Mouse (Mus musculus): Measurements from ENCODE around the gene Pepd.

Gene Pepd

DNA sequence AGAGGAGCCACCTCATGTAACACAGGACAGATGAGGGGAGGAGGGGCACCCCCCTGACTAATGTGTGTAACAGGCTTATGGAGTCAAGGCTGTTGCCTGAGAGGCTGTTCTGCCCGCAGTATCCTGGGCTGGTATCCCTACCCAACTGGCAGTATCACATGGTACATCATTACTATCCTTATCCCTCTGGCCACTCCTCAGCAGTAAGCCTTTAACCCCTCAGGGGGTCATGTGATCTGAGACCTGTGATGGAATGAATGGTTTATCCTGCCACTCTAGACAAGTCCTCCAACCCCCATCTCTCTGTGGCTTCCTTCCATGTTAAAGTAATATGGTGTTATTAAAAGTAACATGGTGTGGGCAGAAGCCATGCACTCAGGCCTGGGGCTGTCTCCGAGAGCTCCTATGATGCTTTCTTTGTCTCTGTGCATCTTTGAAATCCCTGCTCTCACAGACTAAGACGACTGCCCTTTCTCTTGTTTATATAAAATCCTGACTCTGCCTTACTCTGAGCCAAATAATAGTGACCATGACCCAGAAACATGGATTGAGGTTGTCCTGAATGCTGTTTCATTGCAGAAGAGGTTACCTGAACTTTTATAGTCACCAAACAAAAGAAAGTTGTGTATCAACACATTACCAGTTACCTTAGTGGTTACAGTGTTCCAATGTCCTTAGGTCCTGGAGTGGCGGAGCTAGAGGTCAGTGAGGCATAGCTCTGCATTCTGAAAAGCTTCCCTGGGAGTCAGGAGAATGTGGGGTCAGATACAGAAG is 71.7 kb downstream of the Pepd start:
- DNase-seq (ENCODE audit: inconsistent ontology term): no peak

DNA sequence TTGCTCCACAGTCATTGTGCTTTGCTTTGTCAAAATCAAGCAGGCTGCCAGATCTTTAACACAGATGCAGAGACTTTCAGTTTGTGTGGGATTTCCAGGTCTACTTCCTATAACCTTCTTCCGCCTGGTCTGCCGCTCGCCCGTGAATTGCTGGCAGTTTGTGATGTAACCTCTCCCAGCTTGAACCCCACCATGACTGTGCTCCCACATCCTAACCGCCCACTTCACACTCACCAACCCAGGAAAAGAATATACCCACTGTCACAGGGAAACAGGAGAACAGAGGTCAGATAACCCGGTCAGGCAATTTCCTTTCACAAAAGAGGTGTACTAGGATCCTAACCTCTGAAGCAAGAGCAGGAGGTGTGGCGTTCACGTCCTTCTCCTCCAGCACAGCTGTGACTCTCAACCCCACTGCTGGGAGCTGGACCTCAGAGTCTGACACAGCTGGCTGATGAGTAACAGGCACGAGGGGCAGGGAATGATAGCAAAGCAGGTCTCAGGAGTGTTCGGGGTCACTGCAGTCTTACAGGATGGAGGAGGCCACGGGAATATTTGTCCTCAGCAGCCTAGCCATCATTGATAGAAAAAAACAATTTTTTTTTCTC is 72.5 kb downstream of the Pepd start:
- no peak for DNase-seq (ENCODE audit: inconsistent ontology term)

DNA sequence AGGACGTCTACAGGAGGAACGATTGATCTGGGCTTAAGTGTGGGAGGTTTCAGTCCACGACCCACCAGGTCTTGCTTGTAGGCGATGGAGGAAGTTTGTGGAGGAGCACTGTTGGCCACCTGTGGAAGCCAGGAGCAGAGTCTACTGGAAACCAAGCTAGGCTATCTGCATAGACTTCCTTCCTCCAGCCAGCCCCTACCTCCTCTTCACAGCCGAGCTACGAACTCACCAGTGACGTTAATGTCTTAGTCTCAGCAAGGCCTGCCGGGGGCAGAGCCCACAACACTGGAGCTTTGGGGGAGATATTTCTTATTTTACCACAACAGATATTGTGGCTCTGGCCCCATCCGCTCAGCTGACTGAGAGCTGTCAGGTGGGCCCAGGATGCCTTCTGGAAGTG is 73.0 kb downstream of the Pepd start:
- DNase-seq (ENCODE audit: inconsistent ontology term): no peak

DNA sequence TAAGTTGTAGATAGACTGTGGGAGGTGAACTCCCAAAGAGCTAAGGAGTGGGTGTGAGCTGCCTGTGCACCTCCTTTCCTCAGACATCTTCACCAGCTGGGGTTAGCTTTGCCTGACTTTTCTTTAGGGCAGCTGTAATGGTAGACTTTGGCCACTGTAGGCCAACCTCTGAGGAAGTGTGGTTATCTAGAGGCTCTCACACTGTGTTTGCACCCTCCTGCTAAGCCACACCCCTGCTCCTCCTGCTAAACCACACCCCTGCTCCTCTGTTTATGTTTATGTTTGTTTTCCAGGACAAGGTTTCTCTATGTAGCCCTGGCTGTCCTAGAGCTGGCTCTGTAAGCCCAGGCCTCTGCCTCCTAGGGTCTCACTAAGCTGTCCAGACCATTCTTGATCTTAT is 73.5 kb downstream of the Pepd start:
- no peak for DNase-seq (ENCODE audit: inconsistent ontology term)

DNA sequence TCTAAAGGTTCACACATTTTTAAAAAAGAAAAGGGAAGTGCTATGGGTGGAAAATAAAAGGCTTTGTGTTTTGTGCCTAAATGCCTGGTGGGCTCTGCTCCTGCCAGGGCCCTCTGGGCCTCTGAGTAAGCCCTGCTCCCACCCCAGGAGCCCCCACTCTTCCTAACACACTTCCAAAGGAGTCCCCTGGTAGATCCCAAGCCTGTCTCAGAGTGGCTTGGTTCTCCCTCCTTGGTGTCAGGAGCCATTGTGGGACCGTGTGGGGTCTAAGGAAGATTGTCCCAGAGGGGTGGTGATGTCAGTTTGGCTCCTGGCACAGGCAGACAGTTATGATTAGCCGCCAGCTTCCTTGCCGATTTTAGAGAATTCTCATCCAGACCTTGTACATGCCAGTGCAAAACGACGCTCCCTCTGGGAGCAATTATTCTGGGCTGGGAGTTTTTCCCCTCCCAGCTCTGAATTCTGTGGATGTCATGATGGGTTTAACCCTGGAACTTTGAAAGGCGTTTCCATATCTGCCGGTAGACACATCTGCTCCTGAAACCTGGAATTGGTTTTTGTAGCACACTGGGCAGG is 74.5 kb downstream of the Pepd start:
- DNase-seq (ENCODE audit: inconsistent ontology term): no peak

DNA sequence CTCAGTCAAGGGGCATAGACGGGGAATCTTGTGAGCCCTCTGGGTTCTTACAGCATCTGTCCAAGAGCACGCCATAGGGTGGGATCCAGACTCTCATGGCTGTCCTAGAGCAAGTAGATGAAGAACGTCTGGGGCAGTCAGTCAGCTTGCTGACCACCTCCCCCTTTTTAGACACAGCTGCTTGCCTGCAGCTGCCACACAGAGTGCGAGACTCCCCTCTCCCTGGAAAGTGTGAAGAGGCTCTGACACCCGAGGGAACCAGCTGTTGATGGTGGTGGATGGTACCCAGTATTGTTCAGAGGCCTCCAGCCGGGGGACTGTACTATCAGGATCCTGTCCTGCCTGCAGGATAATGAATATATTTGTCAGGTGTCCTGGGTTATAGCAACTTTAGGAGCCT is 75.1 kb downstream of the Pepd start:
- DNase-seq (ENCODE audit: inconsistent ontology term): no peak

DNA sequence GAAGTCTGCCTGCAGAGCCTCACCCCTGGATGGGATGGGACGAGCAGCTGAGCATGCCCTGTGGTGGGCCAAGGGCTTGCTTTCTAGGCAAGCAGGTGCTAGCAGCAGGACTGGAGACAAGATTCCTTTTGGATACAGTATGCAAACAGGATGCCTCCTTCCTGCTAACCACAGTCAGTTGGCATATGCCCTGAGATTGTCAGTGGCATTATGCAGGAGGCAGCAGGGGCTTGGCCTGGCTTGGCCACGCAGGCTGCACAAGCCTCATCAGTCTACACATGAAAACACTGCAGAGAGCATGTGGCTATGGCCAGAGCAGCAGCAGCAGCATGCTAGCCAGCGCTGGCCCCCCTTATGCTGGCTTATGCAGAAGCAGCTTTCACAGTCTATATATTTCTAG is 76.3 kb downstream of the Pepd start:
- peak; percentile 51 for DNase-seq (ENCODE audit: inconsistent ontology term)

DNA sequence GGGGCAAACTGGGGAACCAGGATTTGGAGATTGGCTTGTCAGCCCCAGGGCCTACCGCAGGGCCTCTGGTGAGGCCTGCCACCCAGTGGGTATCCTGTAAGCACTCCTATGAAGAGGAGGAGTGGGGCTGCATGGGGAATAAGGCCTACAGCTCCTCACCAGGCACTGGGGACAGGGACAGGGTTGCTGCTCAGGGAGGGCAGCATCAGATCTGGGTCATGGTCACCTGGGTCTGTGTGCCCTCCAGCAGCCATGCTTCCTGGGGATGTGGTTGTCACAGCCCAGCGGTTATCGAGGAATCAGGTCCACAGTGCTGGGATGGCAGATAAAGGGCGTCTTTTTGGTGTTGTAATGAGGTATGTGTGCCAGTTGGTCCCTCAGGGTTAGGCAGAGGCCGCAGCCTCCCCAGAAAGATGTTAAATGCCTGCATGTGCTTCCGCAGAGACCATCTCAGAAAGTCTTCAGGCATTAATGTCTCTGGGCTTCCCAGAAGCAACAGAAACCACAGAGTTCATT is 79.6 kb downstream of the Pepd start:
- DNase-seq (ENCODE audit: inconsistent ontology term): no peak

DNA sequence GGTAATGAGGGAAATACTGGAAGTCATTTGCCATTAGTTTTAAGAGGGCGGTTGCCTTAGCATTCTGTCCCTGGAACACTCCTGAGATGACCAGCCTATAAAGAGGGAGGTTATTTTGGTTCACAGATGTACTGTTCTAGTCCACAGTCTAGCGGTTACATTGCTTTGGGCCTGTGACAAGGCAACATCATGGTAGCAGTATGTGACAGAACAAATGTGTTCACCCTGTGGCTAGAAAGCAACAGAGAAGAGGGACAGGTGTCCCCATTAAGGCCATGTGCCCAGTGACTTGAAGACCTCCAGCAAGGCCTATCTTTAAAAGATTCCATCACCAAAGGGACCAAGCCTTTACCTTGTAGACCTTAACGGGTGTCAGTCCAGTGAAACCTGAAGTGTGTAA is 80.6 kb downstream of the Pepd start:
- DNase-seq (ENCODE audit: inconsistent ontology term): no peak

DNA sequence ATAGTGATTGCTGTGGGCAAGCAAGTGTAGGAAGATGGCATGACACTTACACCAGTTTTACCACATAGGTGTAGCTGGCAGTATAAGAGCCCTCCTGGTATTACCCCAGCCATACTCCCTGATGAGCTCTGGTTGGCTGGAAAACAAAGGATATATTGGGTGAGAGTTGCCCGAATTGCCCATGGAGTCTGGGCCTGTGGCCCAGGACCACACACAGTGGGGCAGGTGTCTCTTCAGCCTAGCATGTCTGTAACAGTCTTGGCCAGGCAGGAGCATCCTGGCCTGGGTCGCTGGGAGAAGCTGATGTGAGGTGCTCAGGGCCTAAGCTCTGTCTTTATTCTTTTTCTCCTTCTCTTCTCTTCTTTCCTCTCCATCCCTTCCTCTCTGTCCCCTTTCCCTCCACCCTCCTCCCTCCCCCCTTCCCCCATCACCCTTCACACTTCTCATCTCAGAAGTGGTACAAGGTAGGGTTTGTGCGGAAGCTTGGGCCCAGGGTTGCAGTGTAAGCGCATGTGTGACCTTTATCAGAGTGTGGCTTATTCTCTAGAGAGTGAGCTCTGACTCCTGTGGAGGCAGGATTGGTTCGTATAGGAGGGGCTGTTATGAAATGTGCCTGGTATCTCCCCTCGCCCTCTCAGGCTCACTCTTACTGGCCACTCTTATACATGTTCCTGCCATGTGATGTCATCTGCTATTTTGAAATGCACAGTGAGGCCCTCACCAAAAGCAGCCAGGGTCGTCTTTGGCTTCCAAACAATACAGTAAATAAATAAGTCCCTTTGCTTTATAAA is 83.9 kb downstream of the Pepd start:
- DNase-seq (ENCODE audit: inconsistent ontology term): no peak

DNA sequence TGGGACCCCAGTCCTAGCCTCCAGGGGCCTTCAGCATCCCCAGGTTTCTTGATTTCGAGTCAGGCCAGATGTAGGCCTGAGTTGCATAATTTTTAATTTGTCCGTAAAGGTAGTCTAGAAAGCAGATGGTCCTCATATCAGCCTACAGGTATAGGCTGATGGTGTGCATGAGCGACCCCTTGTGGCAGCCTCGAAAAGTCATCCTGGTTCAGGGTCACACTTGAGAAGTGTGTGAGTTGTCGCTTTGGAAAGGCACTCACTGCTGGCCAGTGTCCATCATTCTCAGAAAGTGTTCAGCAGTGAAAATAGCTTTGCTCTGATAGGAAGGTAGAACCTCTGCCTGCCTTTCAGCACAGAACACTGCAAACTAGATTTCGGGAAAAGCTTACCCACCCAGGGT is 88.7 kb downstream of the Pepd start:
- peak; percentile 6 for DNase-seq (ENCODE audit: inconsistent ontology term)

DNA sequence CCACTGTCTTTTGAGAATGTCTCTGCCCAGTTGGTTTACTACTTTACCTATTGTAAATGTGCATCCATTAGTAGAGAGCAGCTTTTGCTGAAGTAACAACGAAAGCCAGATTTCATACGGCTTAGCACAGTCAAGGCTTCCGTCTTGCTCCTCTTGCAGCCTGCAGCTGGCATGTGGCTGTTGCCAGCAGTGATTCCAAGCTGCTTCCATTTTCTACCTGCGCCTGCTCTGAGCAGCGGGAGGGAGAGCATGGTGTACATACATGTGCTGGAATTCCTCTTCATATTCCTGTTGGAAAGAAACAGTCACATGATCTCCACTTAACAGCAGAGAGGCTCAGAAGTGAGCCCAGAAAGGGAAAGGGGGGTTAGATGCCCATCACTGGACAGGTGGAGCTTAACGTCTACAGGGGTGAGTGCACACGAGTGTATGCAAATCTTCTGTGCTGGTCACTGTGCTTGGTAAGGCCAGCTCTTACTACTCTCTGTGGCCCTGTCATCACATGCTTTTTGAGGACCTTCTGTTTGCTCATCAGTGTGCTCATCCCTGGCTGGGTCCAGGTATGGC is 91.1 kb downstream of the Pepd start:
- DNase-seq (ENCODE audit: inconsistent ontology term): no peak

DNA sequence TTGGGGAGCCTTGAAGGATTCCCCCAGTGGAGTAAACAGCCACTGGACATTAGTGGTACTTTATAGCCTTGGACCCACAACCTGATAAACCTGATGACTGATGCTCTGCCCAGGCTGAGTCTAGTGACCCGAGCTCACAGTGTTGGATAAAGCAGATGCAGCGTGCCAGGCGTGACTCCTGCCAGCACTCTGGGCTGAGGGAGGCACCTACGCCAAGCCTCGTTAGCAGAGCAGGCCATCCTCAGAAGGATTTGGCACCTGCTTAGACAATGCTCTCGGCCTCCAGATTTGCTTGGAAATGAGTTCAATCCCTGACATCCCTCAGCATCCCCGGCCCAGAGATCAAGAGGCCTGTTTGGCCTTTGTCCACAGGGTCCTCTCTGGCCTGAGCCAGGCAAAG is 94.5 kb downstream of the Pepd start:
- no peak for DNase-seq (ENCODE audit: inconsistent ontology term)

DNA sequence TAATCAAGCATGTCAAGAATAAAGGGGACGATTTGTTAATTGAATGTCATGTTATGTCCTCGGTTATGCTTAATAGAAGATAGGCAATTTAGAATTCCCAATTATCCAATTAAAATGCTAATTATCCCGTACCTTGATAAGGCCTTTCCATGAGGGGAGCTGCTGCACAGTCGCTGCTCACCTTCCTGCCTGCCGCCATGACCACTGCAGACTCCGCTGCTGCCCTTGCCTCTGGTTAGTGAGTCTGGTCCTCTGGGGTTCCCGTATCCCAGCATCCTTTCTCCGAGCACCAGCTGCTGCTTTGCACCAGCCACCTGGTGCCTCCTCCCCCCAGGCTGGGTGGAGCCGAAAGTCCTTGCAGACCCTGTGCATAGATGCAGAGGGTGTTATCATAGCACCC is 101.0 kb downstream of the Pepd start:
- DNase-seq (ENCODE audit: inconsistent ontology term): no peak

DNA sequence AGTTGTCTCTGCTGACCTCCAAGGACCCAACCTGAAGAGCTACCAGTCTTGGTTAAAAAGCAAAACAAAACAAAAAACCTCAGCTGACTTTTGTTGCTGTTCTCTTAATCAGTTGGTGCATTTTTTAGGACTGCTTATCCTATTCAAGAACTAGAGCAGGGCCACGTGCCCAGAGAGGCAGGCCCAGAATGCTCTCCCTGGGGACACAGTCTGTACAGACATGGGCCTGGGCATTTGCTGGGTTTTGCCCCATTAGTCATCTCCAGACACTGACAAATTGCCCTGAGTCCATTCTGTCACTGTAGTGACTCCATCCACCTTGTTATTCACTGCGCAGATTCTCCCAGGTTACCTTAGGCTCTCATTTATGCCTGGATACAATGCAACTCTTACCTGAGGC is 103.1 kb downstream of the Pepd start:
- DNase-seq (ENCODE audit: inconsistent ontology term): no peak

DNA sequence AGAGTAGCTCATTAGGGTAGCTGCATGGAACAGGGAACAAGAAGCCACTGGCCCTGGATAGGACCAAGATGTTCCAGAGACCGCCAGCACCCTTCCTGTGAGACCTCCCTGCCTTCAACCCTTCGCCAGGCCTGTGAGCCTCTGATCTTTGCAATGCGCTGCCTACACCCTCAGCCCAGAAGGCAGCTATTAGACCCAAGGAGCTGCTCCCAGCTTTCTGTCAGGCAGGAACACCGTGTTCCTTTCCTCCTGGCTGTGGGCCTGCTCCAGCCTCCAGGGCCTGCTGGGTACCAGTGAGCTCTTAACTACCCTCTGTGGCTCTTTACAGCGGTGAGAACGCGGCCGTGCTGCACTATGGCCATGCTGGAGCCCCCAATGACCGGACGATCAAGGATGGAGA is 109.2 kb downstream of the Pepd start:
- no peak for DNase-seq (ENCODE audit: inconsistent ontology term)

DNA sequence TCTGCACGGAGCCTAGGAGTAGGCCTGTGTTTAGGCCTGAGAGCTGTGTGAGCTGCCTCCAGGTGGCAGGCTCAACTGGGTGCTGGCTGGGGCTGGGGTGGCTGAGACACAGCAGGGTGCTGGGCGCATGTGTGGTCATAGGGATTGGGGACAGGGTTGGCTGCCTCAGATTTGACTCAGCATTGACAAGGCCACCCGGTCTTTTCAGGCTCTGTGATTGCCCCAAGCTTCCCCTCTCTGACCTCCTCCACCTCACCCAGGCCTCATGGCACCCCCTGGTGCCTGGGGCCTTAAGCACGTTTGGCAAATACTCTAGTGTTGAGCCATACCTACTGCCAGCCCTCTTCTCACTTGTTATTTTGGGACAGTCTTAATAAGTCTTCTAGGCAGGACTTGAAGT is 111.1 kb downstream of the Pepd start:
- DNase-seq (ENCODE audit: inconsistent ontology term): no peak

DNA sequence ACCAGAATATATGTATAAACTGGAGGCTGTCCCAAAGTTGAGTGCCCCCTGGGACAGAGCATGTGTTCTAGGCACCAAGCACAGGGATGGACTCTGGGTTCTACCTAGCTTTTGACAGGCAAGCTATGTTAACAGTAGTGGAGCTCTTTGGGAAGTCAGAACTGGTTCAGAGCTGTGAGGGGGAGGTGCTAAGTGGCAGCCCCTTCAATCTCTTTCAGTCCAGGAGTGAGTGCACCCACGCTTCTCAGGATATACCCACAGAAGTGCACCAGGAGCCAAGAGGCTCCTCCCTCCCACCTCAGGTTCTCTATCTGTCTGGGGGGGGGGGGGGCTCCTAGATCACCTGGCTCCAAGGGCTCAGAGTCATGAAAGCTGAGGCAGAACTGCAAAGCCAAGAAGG is 112.2 kb downstream of the Pepd start:
- no peak for DNase-seq (ENCODE audit: inconsistent ontology term)

DNA sequence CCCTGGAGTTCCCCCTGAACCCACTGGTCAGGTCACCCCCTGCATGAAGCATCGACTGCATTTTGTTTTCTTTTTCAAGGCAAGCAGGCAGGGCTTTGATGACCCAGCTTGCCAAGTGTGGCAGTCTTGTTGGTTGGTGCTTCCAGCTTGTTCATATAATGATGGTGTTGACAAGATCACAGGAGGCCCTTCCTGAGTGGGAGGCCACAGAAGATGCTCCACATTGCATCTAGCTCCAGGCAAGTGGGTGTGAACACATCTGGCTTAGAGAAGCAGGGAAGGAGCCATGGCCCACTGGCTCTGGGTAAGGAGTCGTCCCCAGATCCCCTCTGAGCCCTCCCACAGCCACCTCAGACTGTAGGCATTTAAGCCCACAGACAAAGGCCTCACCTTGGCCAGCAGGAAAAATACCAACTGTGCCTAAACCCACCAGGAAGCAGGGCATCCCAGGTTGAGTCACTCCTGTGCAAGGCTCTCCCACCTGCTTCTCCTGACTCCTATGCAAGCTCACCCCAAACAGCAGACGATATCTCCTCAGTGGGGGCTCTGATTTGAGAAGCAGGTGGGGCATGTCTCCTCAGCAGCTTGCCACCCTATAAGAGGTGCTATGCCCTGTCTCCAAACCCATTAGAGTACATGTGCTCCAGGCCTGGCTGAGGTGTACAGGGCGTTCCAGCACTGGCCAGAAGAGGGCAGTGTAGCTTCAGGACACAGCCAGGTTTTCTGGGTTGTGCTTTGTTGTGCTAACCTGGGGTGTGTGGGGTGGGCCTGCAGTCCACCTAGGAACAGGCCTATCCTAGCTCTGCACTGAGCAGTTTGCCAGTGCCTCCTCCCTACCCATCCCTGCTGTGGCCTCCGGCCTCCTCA is 113.5 kb downstream of the Pepd start:
- DNase-seq (ENCODE audit: inconsistent ontology term): peak; percentile 42

DNA sequence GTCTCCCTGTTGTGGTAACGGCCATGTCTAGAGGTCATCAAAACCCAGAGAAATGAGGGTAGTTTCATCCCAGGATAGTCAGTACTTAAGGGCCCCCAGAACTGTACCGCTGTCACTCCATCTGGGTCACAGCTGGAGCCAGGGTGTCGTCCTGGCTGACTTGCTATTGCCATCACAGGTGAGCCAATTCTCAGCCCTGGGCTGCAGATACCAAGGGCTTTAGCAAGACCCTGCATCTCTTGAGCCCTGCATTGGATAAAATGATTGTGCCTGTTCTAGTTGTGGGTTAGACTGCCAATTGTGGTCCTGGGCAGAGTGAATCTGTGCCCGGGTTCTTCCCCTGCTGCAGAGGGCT is 114.1 kb downstream of the Pepd start:
- no peak for DNase-seq (ENCODE audit: inconsistent ontology term)

DNA sequence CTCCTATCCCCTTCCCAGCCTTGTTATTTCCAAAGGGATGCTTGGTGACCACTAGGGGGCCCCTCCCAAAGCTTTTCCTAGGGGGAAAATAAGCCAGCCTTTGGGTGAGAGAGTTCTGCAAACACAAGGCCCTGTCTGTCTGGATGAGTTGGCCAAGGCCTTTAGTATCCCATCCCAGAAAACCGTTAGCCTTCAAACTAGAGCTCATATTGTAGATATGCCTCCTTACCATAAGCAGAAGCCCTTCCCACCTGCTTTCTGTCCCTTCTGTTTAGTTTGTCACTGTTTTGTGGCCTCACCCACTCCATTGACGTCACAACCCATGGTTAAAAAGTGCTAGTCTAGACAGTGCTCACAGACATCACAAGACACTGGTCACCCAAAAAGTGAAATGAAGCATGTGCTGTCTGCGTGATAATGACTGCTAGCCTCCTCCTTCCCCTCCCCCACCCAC is 114.7 kb downstream of the Pepd start:
- DNase-seq (ENCODE audit: inconsistent ontology term): peak; percentile 57

All from Muller cell, postnatal 12 days (primary cell).